Mouse (Mus musculus) G1E-ER4 (cell line): ENCODE data around the gene Tbc1d22b. TPM values are rescaled to one million over a fixed set of nuclear protein-coding genes. Genes with fewer than 3 reads are reported as not detected.

Experiments
- GATA1 ChIP-seq: IDR thresholded peaks from one replicate; pipeline ENCODE4 v1.8.0; 2012; ENCODE audit warnings: low read length, inconsistent platforms
- polyA plus RNA-seq: library from polyadenylated mRNA; stranded (reverse); fragments of >175 nt; gene quantifications from 2 replicates; pipeline ENCODE4 v1.2.3, GENCODE M21; 2012

The Tbc1d22b gene
- polyA plus RNA-seq, 1 experiment: 21.5 TPM

GRCm38 (mm10) chr17:29530508-29530907, 19.1 kb upstream of the Tbc1d22b start:
- TF ChIP-seq GATA1: no peak

DNA sequence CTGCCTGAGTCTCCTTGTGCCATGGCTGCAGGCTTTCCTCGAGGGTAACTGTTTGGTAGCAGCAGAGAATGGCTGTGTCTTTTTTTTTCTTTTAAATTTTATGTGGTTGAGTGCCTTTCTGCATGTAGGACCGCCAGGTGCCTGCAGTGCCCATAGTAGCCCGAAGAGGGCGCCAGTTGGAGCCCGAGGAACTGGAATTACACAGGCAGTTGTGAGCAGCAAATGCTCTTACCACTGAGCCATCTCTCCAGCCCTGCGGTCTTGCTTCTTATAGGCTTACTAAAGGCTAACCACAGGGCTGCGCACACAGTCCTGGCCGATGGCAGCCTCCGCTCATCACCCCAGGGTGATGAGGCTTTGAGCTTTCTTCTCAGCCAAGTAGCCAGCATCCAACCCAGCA, 18.3 kb upstream of the Tbc1d22b start:
- TF ChIP-seq GATA1: no peak

DNA sequence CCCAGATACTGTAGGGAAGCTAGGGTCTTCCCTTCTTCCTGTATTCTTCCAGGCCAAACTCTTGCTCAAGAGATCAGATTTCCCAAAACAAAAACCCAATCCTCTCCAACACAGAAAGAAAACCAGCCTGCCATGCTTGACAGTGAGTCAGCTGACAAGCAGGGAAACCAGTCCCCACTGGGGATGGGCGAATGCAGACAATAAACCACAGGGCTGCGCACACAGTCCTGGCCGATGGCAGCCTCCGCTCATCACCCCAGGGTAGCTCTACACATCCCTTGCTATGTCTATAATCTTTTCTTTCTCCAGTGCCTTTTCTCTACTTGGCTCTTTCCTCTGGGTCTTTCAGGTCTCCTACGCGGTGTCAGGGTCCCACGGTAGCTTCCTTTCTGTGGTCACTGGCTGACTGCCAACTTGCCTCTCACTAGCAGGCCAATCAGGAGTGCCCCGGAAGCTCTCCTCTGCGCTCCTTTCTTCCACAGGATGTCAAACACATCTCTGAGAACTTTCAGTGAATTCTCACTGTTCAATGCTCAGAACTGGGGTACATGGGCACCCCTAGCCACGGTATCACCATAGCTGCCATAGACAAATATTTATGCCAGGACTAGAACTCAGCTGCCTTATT, 17.7 kb upstream of the Tbc1d22b start:
- TF ChIP-seq GATA1: no peak

DNA sequence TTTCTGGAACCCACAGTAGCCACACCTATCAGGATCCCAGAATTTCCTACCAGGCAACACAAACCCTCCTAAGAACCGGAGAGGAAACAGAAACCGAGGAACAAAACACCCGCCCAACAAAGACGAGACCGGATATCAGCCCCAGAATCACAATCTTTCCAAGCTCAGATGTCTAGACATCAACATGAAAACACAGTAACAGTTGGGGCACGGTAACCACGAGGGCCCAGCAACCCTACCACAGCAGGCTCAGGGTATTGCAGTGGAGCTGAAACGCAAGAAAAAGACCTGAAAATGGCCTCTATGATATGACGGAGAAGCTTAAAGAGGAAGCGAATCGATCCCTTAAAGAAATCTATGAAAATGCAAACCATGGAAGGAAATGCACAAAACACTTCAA, 15.7 kb upstream of the Tbc1d22b start:
- no peak for TF ChIP-seq GATA1

DNA sequence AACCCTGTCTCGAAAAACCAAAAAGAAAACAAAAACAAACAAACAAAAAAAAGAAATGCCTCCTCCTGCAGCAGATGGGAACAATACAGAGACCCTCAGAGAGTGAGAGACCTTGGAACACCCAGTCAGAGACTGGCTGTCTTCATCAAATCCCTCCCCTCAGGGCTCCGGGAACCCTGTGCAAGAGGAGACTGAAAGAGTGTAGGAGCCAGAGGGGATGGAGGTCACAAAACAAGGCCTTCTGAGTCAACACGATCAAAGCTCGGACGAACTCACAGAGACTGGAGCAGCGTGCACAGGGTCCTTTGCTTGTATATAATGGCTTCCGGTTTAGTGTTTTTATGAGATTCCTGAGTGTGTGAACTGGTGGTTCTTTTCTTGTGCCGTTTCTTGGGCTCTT, 9.2 kb upstream of the Tbc1d22b start:
- TF ChIP-seq GATA1: no peak

DNA sequence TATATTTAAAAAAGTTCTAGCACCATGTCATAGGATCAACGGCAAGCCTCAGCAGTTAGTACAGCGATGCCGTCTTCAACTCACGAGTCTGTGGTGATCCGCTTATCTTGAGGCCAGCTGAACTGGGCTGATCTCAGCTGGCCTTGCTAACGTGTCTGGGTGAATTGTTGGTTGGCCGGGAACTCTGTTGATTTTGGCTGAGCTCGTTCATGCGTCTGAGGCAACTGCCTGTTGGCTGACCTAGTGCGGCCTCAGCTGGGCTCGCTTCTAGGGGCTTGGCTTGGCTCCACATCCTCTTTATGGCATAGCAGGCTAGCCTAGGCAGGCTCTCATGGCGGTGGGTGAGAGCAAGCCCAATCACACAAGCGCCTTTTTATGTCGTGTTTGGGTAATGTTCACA, 8.2 kb upstream of the Tbc1d22b start:
- TF ChIP-seq GATA1: no peak

DNA sequence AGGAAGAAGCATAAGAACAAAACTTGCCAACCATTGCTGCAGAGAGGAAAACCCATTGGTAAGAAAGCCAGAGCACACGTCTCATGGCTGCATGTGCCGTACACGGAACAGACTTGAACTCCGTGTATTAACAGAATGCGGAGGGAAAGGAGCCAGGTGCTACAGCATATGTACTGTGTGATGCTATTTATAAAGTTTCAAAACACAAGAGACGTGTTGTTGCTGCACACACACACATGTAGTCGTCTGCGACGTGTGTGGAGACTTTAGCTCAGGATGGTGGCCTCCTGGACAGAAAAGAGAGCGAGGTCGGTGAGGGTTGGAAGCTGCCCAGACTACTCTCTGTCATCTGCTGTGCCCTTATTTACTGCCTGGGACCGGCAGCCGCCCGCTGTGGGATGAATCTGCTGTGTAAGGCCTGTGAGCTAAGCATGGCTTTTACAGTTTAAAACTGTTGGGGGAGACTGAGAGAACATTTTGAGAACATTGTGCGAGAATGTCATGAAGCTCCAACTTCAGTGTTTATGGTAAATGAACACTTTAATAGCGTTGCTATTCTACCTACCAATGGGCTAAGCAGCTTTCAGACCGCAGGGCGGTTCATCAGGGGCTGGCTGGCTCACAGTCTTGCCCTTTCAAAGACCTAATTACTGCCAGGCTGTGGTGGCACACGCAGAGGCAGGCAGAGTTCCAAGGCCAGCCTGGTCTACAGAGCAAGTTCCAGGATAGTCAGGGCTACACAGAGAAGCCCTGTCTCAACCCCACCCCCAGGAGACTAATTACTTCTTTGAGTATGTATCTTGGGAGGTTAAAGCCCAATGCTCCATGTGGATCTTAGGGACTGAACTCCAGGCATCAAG, 6.5 kb upstream of the Tbc1d22b start:
- TF ChIP-seq GATA1: no peak

- TF ChIP-seq GATA1: no peak
Measured at GRCm38 (mm10) chr17:29544064-29544463, 5.5 kb upstream of the Tbc1d22b start.

- no peak for TF ChIP-seq GATA1
Measured at GRCm38 (mm10) chr17:29545241-29545640, 4.3 kb upstream of the Tbc1d22b start.

GRCm38 (mm10) chr17:29548494-29548893, 1.1 kb upstream of the Tbc1d22b start:
- TF ChIP-seq GATA1: no peak

- TF ChIP-seq GATA1: no peak
Measured at GRCm38 (mm10) chr17:29548994-29549393, 591 bp upstream of the Tbc1d22b start.

DNA sequence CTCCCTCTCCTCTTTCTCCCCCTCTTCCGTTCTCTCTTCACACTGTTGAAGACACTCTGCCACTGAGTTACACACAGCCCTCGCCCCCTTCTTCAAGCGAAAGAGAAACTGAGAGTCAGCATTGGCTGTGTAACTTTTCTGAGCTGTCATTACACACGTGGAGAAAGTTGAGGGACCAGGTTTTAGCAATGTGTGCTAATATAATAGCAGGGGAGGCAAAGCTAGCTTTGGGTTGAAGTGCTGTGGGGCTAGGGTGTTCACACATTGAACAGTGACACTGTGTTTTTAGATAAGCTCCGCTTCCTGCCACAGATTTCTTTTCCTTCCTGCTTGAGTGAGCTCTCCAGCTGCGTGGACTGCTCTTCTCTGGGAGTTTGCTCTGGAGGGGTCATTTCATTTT, 1.4 kb downstream of the Tbc1d22b start:
- no peak for TF ChIP-seq GATA1

GRCm38 (mm10) chr17:29552162-29552732, 2.7 kb downstream of the Tbc1d22b start, which contains the start of gene Tmem217:
TSS of gene Tmem217 (minus strand) at chr17:29552385.
- no peak for TF ChIP-seq GATA1

DNA sequence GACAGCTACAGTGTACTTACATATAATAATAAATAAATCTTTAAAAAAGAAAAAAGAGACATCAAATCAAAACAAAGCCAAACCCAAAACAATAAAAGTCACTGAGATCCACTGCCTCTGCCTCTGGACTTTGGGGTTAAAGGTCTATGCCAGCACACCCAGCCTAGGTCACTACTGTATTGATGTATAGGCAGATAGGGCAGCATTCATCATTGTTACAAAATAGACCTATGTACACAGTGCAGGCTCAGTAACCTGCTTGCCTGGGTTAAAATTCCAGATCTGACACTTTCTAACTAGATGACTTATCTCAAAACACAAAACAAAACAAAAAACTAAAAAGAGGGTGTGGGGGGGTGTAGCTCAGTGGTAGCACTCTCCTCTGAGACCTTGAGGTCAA, 4.6 kb downstream of the Tbc1d22b start:
- no peak for TF ChIP-seq GATA1

DNA sequence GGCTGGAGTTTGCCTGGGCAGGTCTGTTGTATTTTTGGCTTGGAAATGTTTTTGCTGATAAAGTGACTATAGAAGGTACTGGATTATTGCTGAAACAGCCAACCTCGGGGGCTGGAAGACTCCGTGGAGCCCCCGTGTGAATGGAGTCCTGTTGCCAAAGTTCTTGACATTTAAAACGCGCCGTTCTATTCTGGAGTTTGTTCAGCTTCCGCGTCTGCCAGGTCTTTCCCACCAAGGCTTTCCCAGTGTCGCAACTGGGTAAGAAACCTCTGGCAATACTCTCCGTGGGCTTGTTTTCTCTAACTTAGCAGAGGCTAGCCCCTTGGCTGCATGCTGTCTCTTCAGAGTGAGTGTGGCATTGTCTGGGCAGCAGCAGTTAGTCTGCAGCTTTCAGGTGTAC, 6.9 kb downstream of the Tbc1d22b start:
- no peak for TF ChIP-seq GATA1

GRCm38 (mm10) chr17:29556893-29557292, 7.3 kb downstream of the Tbc1d22b start:
- no peak for TF ChIP-seq GATA1

GRCm38 (mm10) chr17:29558476-29558875, 8.9 kb downstream of the Tbc1d22b start:
- no peak for TF ChIP-seq GATA1
